10 mouse cellular contexts compared by ENCODE assay signal in the genomic region with DNA sequence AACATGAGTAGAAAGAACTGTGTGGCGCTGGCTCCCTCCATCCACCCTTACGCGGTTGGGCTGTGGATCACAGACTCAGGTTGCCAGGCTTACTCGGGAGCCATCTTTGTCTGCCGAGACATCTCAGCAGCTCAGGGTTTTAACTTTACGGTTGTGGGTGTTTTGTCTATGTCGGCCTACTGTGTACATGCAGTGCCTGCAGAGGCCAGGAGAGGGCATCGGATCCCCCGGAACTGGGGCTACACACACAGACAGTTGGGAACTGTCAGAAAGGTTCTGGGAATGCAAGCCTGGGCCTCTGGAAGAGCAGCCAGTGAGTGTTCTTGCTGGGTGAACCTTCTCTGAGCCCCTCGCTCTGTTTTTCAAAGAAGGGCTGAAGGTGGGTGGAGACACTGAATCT. TPM values are rescaled to one million over a fixed set of nuclear protein-coding genes. Genes with fewer than 3 reads are reported as not detected.
A peak's percentile ranks its signal among the peaks of the same experiment; 100 is the strongest.
DNase-seq lines count a peak whose midpoint lies in the region; ATAC-seq and TF ChIP-seq lines count a peak whose summit lies in the region.
"Had no signal": no experiment of that assay in that cellular context is flagged by ENCODE, and none has a peak within 500 bp of the region (broad histone marks: within the 10 kb centered on the region; RNA-seq: fewer than 3 reads in every experiment).

No protein-coding gene starts in this region.

- H3K36me3 ChIP-seq in heart, postnatal 0 days (replicated peaks; ENCODE audit: control insufficient read depth, insufficient read depth, low read length) = peaks cover 55% of the 10 kb centered on the region
- H3K36me3 ChIP-seq in ES-Bruce4 (ENCODE audit: control insufficient read depth, insufficient read depth, low read length, poor library complexity, severe bottlenecking) = no peaks in the 10 kb centered on the region
- H3K36me3 ChIP-seq in liver, embryonic 14.5 days (replicated peaks; ENCODE audit: control insufficient read depth, insufficient read depth, low read depth) = peaks cover 57% of the 10 kb centered on the region

- H3K27me3 ChIP-seq in heart, postnatal 0 days (ENCODE audit: control insufficient read depth, insufficient read depth, low read length) = no peaks in the 10 kb centered on the region
- H3K27me3 ChIP-seq in ES-Bruce4 (ENCODE audit: control insufficient read depth, insufficient read depth, low read length, poor library complexity, severe bottlenecking) = no peaks in the 10 kb centered on the region
- H3K27me3 ChIP-seq in liver, embryonic 14.5 days (ENCODE audit: control insufficient read depth, insufficient read depth, low read length) = no peaks in the 10 kb centered on the region

- ATAC-seq in heart, postnatal 0 days (ENCODE audit: insufficient read depth, low read depth) = no peak
- peak; percentile 44; the same call in 1 of the 2 replicates for ATAC-seq in liver, embryonic 14.5 days (ENCODE audit: insufficient read depth)

- H3K9me3 ChIP-seq in heart, postnatal 0 days (replicated peaks; ENCODE audit: control insufficient read depth, low read length) = no peaks in the 10 kb centered on the region
- H3K9me3 ChIP-seq in ES-Bruce4 (replicated peaks; ENCODE audit: control insufficient read depth, insufficient read depth, low read length, poor library complexity, severe bottlenecking) = no peaks in the 10 kb centered on the region
- H3K9me3 ChIP-seq in liver, embryonic 14.5 days (ENCODE audit: control insufficient read depth, low read length) = no peaks in the 10 kb centered on the region

- H3K4me2 ChIP-seq in heart, postnatal 0 days (ENCODE audit: low read depth, low read length) = no peak overlapping the region
- H3K4me2 ChIP-seq in liver, embryonic 14.5 days (ENCODE audit: low read depth) = no peak overlapping the region

- H3K9ac ChIP-seq in heart, postnatal 0 days (replicated peaks; ENCODE audit: low read depth, low read length) = no peak overlapping the region
- H3K9ac ChIP-seq in ES-Bruce4 (ENCODE audit: low read depth, poor library complexity, severe bottlenecking) = no peak overlapping the region
- no peak overlapping the region for H3K9ac ChIP-seq in liver, embryonic 14.5 days (replicated peaks)

- H3K4me1 ChIP-seq in heart, postnatal 0 days (ENCODE audit: control insufficient read depth, insufficient read depth) = peaks cover 3% of the 10 kb centered on the region; the same call in 1 of the 2 replicates
- no peaks in the 10 kb centered on the region for H3K4me1 ChIP-seq in ES-Bruce4 (ENCODE audit: control insufficient read depth, insufficient read depth, low read length)
- peaks cover 1 to 9% of the 10 kb centered on the region in 2 experiments for H3K4me1 ChIP-seq in liver, embryonic 14.5 days (replicated peaks; ENCODE audit: control insufficient read depth in 2 of 2, insufficient read depth in 2 of 2, low read length in 1 of 2)

- H3K4me3 ChIP-seq in heart, postnatal 0 days (ENCODE audit: low read depth, low read length) = no peak overlapping the region
- 0 out of 2 replicates have a peak overlapping the region, but pooled peaks have one; percentile 8 for H3K4me3 ChIP-seq in ES-Bruce4 (ENCODE audit: low read depth, low read length)
- H3K4me3 ChIP-seq in liver, embryonic 14.5 days (ENCODE audit: insufficient read depth in 1 of 2, low read depth in 2 of 2, low read length in 2 of 2) = no peak overlapping the region

- 44% methylated on average over 10 of the region's 10 CpGs for WGBS in heart, postnatal 0 days
- WGBS in liver, embryonic 14.5 days (ENCODE audit: insufficient replicate concordance) = 63% methylated on average over 10 of the region's 10 CpGs

- no peak for TF ChIP-seq POLR2A in ES-Bruce4 (IDR thresholded peaks at IDR 0.05; ENCODE audit: insufficient read depth, low read length)

- DNase-seq in heart, postnatal 0 days (ENCODE audit: low spot score) = no peak
- DNase-seq in heart, postnatal 25 days (ENCODE audit: low spot score) = no peak
- DNase-seq in A20 (ENCODE audit: low read depth, low spot score) = peak; percentile 41
- no peak for DNase-seq in liver, embryonic 14.5 days (ENCODE audit: low read depth in 3 of 3, low spot score in 3 of 3)
- DNase-seq in ovary, postnatal 14 days (ENCODE audit: low spot score) = no peak
- no peak for DNase-seq in urinary bladder, adult 2 months (ENCODE audit: low spot score)
- DNase-seq in heart, postnatal 36 days = no peak
- DNase-seq: gastrocnemius, postnatal 10 days; kidney, postnatal 14 days had no signal

- TF ChIP-seq CTCF in heart, postnatal 0 days (IDR thresholded peaks at IDR 0.05; ENCODE audit: low read depth) = peak; percentile 36
- peak; percentile 79 for TF ChIP-seq CTCF in ES-Bruce4 (IDR thresholded peaks at IDR 0.05; ENCODE audit: low read depth, low read length)
- peak; percentile 86 for TF ChIP-seq CTCF in liver, embryonic 14.5 days (IDR thresholded peaks at IDR 0.05; ENCODE audit: low read depth)

- no peak for TF ChIP-seq EP300 in heart, postnatal 0 days (IDR thresholded peaks at IDR 0.05; ENCODE audit: low read depth)
- TF ChIP-seq EP300 in ES-Bruce4 (IDR thresholded peaks at IDR 0.05; ENCODE audit: insufficient read depth, low read depth, low read length) = no peak
- no peak for TF ChIP-seq EP300 in liver, embryonic 14.5 days (IDR thresholded peaks at IDR 0.05; ENCODE audit: low read depth)

- no peak overlapping the region for H3K27ac ChIP-seq in heart, postnatal 0 days (ENCODE audit: low read depth)
- no peak overlapping the region for H3K27ac ChIP-seq in ES-Bruce4 (ENCODE audit: insufficient read depth, low read length)
- H3K27ac ChIP-seq in liver, embryonic 14.5 days = no peak overlapping the region

- intact Hi-C loops in heart, postnatal 25 days (cut with DNase I) = loop anchor here (10.0 kb wide), 1 partner anchor 247 kb away; a partner anchor contains a TSS
- intact Hi-C loops in heart, postnatal 36 days (cut with DNase I) = no loop called here

RNA-seq across cellular contexts. Expression of a gene that starts 9.9 kb away (rescaled TPM):
- total RNA-seq in heart, postnatal 0 days (2014; rRNA removed; ENCODE audit: low replicate concordance) = 115 and 134 TPM in 2 replicates
- 113 and 114 TPM in 2 replicates for polyA plus RNA-seq in heart, postnatal 0 days (2015; fragmentation: Nextera tagmentation; extraction: Ambion mirVana)
- 100 to 1,000 TPM in 1 of 2 experiments, 10 to 100 TPM in 1; 90.5 to 103 TPM for total RNA-seq in heart, postnatal 25 days (2021)
- 51.0 and 61.0 TPM in 2 replicates for polyA plus RNA-seq in ES-Bruce4 (2011; ENCODE audit: insufficient read depth, insufficient read length, low read depth, missing spikeins)
- 77.4 and 83.3 TPM in 2 replicates for polyA plus RNA-seq in liver, embryonic 14.5 days (2012; rRNA removed)
- polyA plus RNA-seq in liver, embryonic 14.5 days (2014; fragmentation: Nextera tagmentation; extraction: Ambion mirVana) = 78.3 and 85.3 TPM in 2 replicates
- 83.1 and 89.5 TPM in 2 replicates for polyA plus RNA-seq in urinary bladder, adult 2 months (2012; rRNA removed)
- total RNA-seq in heart, postnatal 36 days (2021) = 100 to 1,000 TPM in 1 of 2 experiments, 10 to 100 TPM in 1; 99.8 to 112 TPM

RNA-seq across cellular contexts. Expression of a gene that starts 12.1 kb away (rescaled TPM):
- 1.4 and 1.9 TPM in 2 replicates for total RNA-seq in heart, postnatal 0 days (2014; rRNA removed; ENCODE audit: low replicate concordance)
- 0.11 TPM in 2 replicates for polyA plus RNA-seq in heart, postnatal 0 days (2015; fragmentation: Nextera tagmentation; extraction: Ambion mirVana)
- total RNA-seq in heart, postnatal 25 days (2021) = under 1 TPM; 0.21 to 0.59 TPM
- not detected in 2 replicates for polyA plus RNA-seq in ES-Bruce4 (2011; ENCODE audit: insufficient read depth, insufficient read length, low read depth, missing spikeins)
- polyA plus RNA-seq in liver, embryonic 14.5 days (2012; rRNA removed) = 0.03 and 0.04 TPM in 2 replicates
- polyA plus RNA-seq in liver, embryonic 14.5 days (2014; fragmentation: Nextera tagmentation; extraction: Ambion mirVana) = not detected in 2 replicates
- 0.04 and 0.08 TPM in 2 replicates for polyA plus RNA-seq in urinary bladder, adult 2 months (2012; rRNA removed)
- under 1 TPM; 0.22 to 0.35 TPM for total RNA-seq in heart, postnatal 36 days (2021)

RNA-seq across cellular contexts. Expression of a gene that starts 31.7 kb away (rescaled TPM):
- not detected in 2 replicates for total RNA-seq in heart, postnatal 0 days (2014; rRNA removed; ENCODE audit: low replicate concordance)
- polyA plus RNA-seq in heart, postnatal 0 days (2015; fragmentation: Nextera tagmentation; extraction: Ambion mirVana) = not detected in 2 replicates
- not detected for total RNA-seq in heart, postnatal 25 days (2021)
- not detected in 2 replicates for polyA plus RNA-seq in ES-Bruce4 (2011; ENCODE audit: insufficient read depth, insufficient read length, low read depth, missing spikeins)
- not detected in 2 replicates for polyA plus RNA-seq in liver, embryonic 14.5 days (2012; rRNA removed)
- not detected in 2 replicates for polyA plus RNA-seq in liver, embryonic 14.5 days (2014; fragmentation: Nextera tagmentation; extraction: Ambion mirVana)
- 0.04 and 0.09 TPM in 2 replicates for polyA plus RNA-seq in urinary bladder, adult 2 months (2012; rRNA removed)
- not detected for total RNA-seq in heart, postnatal 36 days (2021)
- total RNA-seq: gastrocnemius, postnatal 10 days had no signal

RNA-seq across cellular contexts. Expression of a gene that starts 43.5 kb away (rescaled TPM):
- not detected in 2 replicates for total RNA-seq in heart, postnatal 0 days (2014; rRNA removed; ENCODE audit: low replicate concordance)
- 0.07 TPM in 1 of 2 replicates, not detected in the other for polyA plus RNA-seq in heart, postnatal 0 days (2015; fragmentation: Nextera tagmentation; extraction: Ambion mirVana)
- total RNA-seq in heart, postnatal 25 days (2021) = under 1 TPM; 0.34 to 0.57 TPM
- 1.7 and 1.8 TPM in 2 replicates for polyA plus RNA-seq in ES-Bruce4 (2011; ENCODE audit: insufficient read depth, insufficient read length, low read depth, missing spikeins)
- polyA plus RNA-seq in liver, embryonic 14.5 days (2012; rRNA removed) = 0.03 TPM in 2 replicates
- not detected in 2 replicates for polyA plus RNA-seq in liver, embryonic 14.5 days (2014; fragmentation: Nextera tagmentation; extraction: Ambion mirVana)
- polyA plus RNA-seq in urinary bladder, adult 2 months (2012; rRNA removed) = 4.0 and 6.8 TPM in 2 replicates
- under 1 TPM; 0.27 to 0.33 TPM for total RNA-seq in heart, postnatal 36 days (2021)

RNA-seq across cellular contexts. Expression of a gene that starts 49.6 kb away (rescaled TPM):
- 31.6 and 34.4 TPM in 2 replicates for total RNA-seq in heart, postnatal 0 days (2014; rRNA removed; ENCODE audit: low replicate concordance)
- 5.5 and 6.0 TPM in 2 replicates for polyA plus RNA-seq in heart, postnatal 0 days (2015; fragmentation: Nextera tagmentation; extraction: Ambion mirVana)
- 10 to 100 TPM; 52.1 to 57.7 TPM for total RNA-seq in heart, postnatal 25 days (2021)
- 51.9 and 62.2 TPM in 2 replicates for polyA plus RNA-seq in ES-Bruce4 (2011; ENCODE audit: insufficient read depth, insufficient read length, low read depth, missing spikeins)
- 4.3 and 5.7 TPM in 2 replicates for polyA plus RNA-seq in liver, embryonic 14.5 days (2012; rRNA removed)
- 3.9 and 4.3 TPM in 2 replicates for polyA plus RNA-seq in liver, embryonic 14.5 days (2014; fragmentation: Nextera tagmentation; extraction: Ambion mirVana)
- polyA plus RNA-seq in urinary bladder, adult 2 months (2012; rRNA removed) = 25.7 and 39.0 TPM in 2 replicates
- total RNA-seq in heart, postnatal 36 days (2021) = 10 to 100 TPM; 56.9 to 60.3 TPM

Comparison
In these comparisons a context has a peak if more than half of its experiments do, and no peak if none do; other contexts are left out.
1. CTCF ChIP-seq: peak in every context shown above with its lines; median percentile 86 in liver, embryonic 14.5 days; 79 in ES-Bruce4; 36 in heart, postnatal 0 days.